Mouse (Mus musculus): ENCODE results near the gene Upk3a. TPM values are rescaled to one million over a fixed set of nuclear protein-coding genes. Genes with fewer than 3 reads are reported as not detected.
"Not testable (repeated sequence)": the region's sequence is repeated elsewhere in the genome, so short reads cannot be mapped to it uniquely, and the experiment has no call there.

Gene Upk3a
- polyA plus RNA-seq, 1 experiment from 2014 or later = 2.4 TPM

DNA sequence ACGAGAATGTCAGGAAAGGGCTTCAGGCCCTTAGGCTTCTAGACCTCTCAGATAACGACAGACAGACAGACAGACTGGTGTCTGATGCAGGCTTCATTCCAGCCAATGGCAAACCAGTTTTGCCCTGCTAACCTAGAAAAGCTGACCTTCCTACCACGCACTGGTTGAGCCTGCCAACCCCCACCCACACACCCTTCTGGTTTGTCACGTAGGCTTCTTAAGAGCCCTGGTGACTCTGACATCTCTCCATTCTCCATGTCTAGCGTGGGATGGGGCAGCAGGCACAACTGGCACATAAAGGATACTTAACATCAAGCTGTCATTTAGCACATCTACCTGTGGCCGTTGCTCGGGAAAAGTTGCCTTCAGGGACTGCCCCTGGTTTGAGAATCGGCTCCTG lies 7.3 kb upstream of the Upk3a start:
- peaks cover 5% of the 10 kb centered on the region; the same call in 1 of the 2 replicates for H3K4me1 ChIP-seq (ENCODE audit: insufficient read depth)
- no peaks in the 10 kb centered on the region for H3K9me3 ChIP-seq (ENCODE audit: low read depth, low read length)
- ATAC-seq (ENCODE audit: insufficient read depth) (no peak), DNase-seq (no peak)
- WGBS = 73% methylated on average over 8 of the region's 8 CpGs
- H3K36me3 ChIP-seq (ENCODE audit: insufficient read depth) = no peaks in the 10 kb centered on the region
- no peak overlapping the region for H3K27ac ChIP-seq (ENCODE audit: low read depth)
- H3K9ac ChIP-seq = no peak overlapping the region
- H3K4me2 ChIP-seq = no peak overlapping the region
- no peak overlapping the region for H3K4me3 ChIP-seq (ENCODE audit: low read depth, low read length)
- H3K27me3 ChIP-seq (ENCODE audit: insufficient read depth, low read length) = no peaks in the 10 kb centered on the region
- no peak for TF ChIP-seq CTCF (IDR thresholded peaks at IDR 0.05; ENCODE audit: low read depth)

DNA sequence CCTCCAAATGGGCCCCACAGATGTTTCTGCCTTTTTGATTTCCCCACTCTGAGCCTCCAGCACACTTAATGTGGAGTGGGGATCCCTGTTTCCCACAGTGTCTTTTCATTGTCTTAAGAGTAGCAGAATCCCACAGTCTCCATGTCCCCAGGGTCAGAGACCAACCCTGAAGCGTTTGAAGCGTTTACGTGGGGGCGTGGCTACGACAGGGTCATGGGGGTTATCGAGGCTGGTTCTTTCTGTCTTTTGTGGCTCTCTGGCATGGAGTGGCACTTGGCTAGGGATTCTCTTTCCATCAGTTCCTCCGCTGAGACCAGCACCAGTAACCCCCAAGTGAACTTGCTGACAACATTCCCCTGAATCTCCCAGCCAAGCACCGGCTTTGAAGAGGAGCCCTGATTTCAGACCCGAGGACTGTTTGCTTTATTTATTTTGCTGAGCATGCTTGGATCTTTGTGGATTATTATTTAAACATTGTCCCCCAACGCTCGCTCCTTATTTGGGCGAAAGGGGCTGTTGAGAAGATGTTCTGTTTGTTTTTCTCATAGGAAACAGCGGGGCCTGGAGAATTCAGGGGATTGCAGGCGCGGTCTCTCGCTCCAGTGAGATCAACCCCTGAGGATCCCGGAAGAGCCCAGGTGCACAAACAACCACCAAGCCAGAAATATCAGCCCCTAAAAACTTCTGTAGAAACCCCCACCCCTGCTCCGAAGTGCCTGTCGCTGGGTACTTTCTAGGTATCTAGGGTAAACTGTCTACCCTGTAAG lies 4.9 kb upstream of the Upk3a start:
- TF ChIP-seq CTCF (IDR thresholded peaks at IDR 0.05; ENCODE audit: low read depth) = no peak

DNA sequence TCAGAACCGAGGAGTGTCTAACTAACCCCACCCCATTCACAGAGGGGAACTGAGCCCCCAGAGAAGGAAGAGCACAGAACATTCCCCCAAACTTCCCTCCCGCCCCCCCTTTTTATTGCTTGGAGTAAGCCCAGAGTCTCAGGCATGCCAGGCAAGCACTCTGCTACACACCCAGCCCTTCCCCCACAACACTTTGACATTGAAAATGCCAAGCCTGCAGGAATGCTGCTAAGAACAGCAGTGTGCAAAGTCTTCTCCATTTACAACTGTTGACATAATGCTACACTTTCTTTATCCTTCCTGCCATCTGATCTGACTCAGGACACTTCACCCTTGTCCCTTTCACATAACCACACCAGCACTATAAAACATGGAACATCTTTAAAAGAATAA lies 4.3 kb upstream of the Upk3a start:
- ATAC-seq (ENCODE audit: insufficient read depth) (peak; percentile 48), DNase-seq (peak; percentile 74)
- H3K27ac ChIP-seq (ENCODE audit: low read depth) = peak overlapping the region; percentile 86
- H3K27me3 ChIP-seq (ENCODE audit: insufficient read depth, low read length) = peaks cover 5% of the 10 kb centered on the region; the same call in 1 of the 2 replicates
- TF ChIP-seq CTCF (IDR thresholded peaks at IDR 0.05; ENCODE audit: low read depth) = no peak
- H3K36me3 ChIP-seq (ENCODE audit: insufficient read depth) = no peaks in the 10 kb centered on the region
- no peak overlapping the region for H3K4me3 ChIP-seq (ENCODE audit: low read depth, low read length)
- peak overlapping the region; percentile 40 for H3K4me2 ChIP-seq
- no peaks in the 10 kb centered on the region for H3K9me3 ChIP-seq (ENCODE audit: low read depth, low read length)
- WGBS = 10% methylated on average over 2 of the region's 2 CpGs
- H3K4me1 ChIP-seq (ENCODE audit: insufficient read depth) = peaks cover 5% of the 10 kb centered on the region; the same call in 1 of the 2 replicates
- no peak overlapping the region for H3K9ac ChIP-seq

More for the DNA sequence above, 4.9 kb upstream of the Upk3a start:
- H3K27ac ChIP-seq (ENCODE audit: low read depth) = peak overlapping the region; percentile 86
- peaks cover 5% of the 10 kb centered on the region; the same call in 1 of the 2 replicates for H3K4me1 ChIP-seq (ENCODE audit: insufficient read depth)
- no peaks in the 10 kb centered on the region for H3K36me3 ChIP-seq (ENCODE audit: insufficient read depth)
- H3K4me2 ChIP-seq = peak overlapping the region; percentile 40
- DNase-seq = peak; percentile 78
- H3K4me3 ChIP-seq (ENCODE audit: low read depth, low read length) = no peak overlapping the region
- no peak overlapping the region for H3K9ac ChIP-seq
- ATAC-seq (ENCODE audit: insufficient read depth) = peak; percentile 86
- 9% methylated on average over 19 of the region's 19 CpGs for WGBS
- H3K27me3 ChIP-seq (ENCODE audit: insufficient read depth, low read length) = no peaks in the 10 kb centered on the region
- no peaks in the 10 kb centered on the region for H3K9me3 ChIP-seq (ENCODE audit: low read depth, low read length)

DNA sequence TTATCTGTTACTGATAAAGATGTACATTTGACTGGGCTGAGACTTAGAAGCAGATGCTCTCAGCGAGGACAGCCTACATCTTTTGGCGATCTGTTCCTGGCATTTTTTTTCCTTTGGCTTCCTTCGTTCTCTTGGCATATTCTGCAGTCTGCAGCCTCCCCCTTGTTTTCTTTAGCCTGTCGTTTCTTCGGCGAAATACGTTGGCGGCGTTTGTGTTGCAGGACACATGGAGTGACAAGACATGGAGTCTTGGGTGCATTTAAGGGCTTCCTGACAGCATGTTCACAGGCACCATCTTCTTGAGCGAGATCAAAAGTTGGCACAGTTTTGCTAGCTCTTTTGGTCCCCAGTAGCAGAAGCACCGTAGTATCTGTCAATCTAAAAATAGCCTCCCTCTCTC lies 1.2 kb upstream of the Upk3a start:
- Histone ChIP-seq H3K36me3 (ENCODE audit: insufficient read depth) (no peaks in the 10 kb centered on the region), H3K9ac (no peak overlapping the region), H3K4me2 (no peak overlapping the region), H3K27me3 (ENCODE audit: insufficient read depth, low read length) (peaks cover 6% of the 10 kb centered on the region; the same call in 1 of the 2 replicates), H3K4me3 (ENCODE audit: low read depth, low read length) (no peak overlapping the region), H3K9me3 (ENCODE audit: low read depth, low read length) (no peaks in the 10 kb centered on the region), H3K27ac (ENCODE audit: low read depth) (no peak overlapping the region), H3K4me1 (ENCODE audit: insufficient read depth) (peaks cover 5% of the 10 kb centered on the region; the same call in 1 of the 2 replicates)
- no peak for TF ChIP-seq CTCF (IDR thresholded peaks at IDR 0.05; ENCODE audit: low read depth)
- DNase-seq = peak; percentile 38
- no peak for ATAC-seq (ENCODE audit: insufficient read depth)
- 42% methylated on average over 11 of the region's 11 CpGs for WGBS

- H3K4me3 ChIP-seq (ENCODE audit: low read depth, low read length) = no peak overlapping the region
- no peak overlapping the region for H3K4me2 ChIP-seq
- DNase-seq = no peak
- ATAC-seq (ENCODE audit: insufficient read depth) = no peak
- WGBS = 65% methylated on average over 4 of the region's 4 CpGs
- H3K9me3 ChIP-seq (ENCODE audit: low read depth, low read length) = no peaks in the 10 kb centered on the region
- peaks cover 5% of the 10 kb centered on the region; the same call in 1 of the 2 replicates for H3K27me3 ChIP-seq (ENCODE audit: insufficient read depth, low read length)
- H3K36me3 ChIP-seq (ENCODE audit: insufficient read depth) = no peaks in the 10 kb centered on the region
- H3K27ac ChIP-seq (ENCODE audit: low read depth) = no peak overlapping the region
- H3K9ac ChIP-seq = no peak overlapping the region
- TF ChIP-seq CTCF (IDR thresholded peaks at IDR 0.05; ENCODE audit: low read depth) = no peak
- H3K4me1 ChIP-seq (ENCODE audit: insufficient read depth) = no peaks in the 10 kb centered on the region; the same call in 1 of the 2 replicates
Observed at GRCm38 (mm10) chr15:85022211-85022610, 5.3 kb downstream of the Upk3a start.

- H3K36me3 ChIP-seq (ENCODE audit: insufficient read depth) = no peaks in the 10 kb centered on the region
- H3K4me3 ChIP-seq (ENCODE audit: low read depth, low read length) = no peak overlapping the region
- WGBS = 72% methylated on average over 4 of the region's 4 CpGs
- no peak overlapping the region for H3K9ac ChIP-seq
- no peaks in the 10 kb centered on the region for H3K9me3 ChIP-seq (ENCODE audit: low read depth, low read length)
- no peak overlapping the region for H3K27ac ChIP-seq (ENCODE audit: low read depth)
- no peaks in the 10 kb centered on the region; the same call in 1 of the 2 replicates for H3K4me1 ChIP-seq (ENCODE audit: insufficient read depth)
- ATAC-seq (ENCODE audit: insufficient read depth) (no peak), DNase-seq (no peak)
- H3K4me2 ChIP-seq = no peak overlapping the region
- H3K27me3 ChIP-seq (ENCODE audit: insufficient read depth, low read length) = no peaks in the 10 kb centered on the region
- no peak for TF ChIP-seq CTCF (IDR thresholded peaks at IDR 0.05; ENCODE audit: low read depth)
Observed at GRCm38 (mm10) chr15:85026197-85026596, 9.3 kb downstream of the Upk3a start.

GRCm38 (mm10) chr15:85027740-85028139 lies 10.8 kb downstream of the Upk3a start:
- H3K27ac ChIP-seq (ENCODE audit: low read depth) = no peak overlapping the region
- no peaks in the 10 kb centered on the region for H3K4me1 ChIP-seq (ENCODE audit: insufficient read depth)
- H3K9ac ChIP-seq = no peak overlapping the region
- TF ChIP-seq CTCF (IDR thresholded peaks at IDR 0.05; ENCODE audit: low read depth) = no peak
- no peak overlapping the region for H3K4me2 ChIP-seq
- WGBS = 45% methylated on average over 4 of the region's 4 CpGs
- no peaks in the 10 kb centered on the region for H3K36me3 ChIP-seq (ENCODE audit: insufficient read depth)
- DNase-seq = peak; percentile 26
- no peak overlapping the region for H3K4me3 ChIP-seq (ENCODE audit: low read depth, low read length)
- no peaks in the 10 kb centered on the region for H3K27me3 ChIP-seq (ENCODE audit: insufficient read depth, low read length)
- no peak; the same call in 1 of the 2 replicates for ATAC-seq (ENCODE audit: insufficient read depth)
- no peaks in the 10 kb centered on the region for H3K9me3 ChIP-seq (ENCODE audit: low read depth, low read length)

DNA sequence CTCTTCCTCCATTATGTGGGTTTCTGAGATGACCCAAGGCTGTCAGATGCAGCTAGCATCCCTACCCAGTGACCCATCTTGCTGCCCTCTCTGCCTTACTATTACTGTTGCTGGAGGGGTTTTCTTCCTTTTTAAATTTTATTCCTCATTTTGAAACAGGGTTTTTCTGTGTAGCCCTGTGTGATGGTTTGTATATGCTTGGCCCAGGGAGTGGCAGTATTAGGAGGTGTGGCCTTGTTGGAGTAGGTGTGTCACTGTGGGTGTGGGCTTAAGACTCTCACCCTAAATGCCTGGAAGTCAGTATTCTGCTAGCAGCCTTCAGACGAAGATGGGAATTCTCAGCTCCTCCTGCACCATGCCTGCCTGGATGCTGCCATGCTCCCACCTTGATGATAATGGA lies 11.7 kb downstream of the Upk3a start, which contains the start of gene Fam118a:
Gene Fam118a, plus strand, starts transcription at position 301 of the 400 bp plus-strand sequence.
- ATAC-seq (ENCODE audit: insufficient read depth); H3K9me3 ChIP-seq (ENCODE audit: low read depth, low read length); H3K27ac ChIP-seq (ENCODE audit: low read depth); H3K4me3 ChIP-seq (ENCODE audit: low read depth, low read length); H3K36me3 ChIP-seq (ENCODE audit: insufficient read depth); H3K9ac ChIP-seq; H3K4me2 ChIP-seq; H3K27me3 ChIP-seq (ENCODE audit: insufficient read depth, low read length); H3K4me1 ChIP-seq (ENCODE audit: insufficient read depth); DNase-seq: not testable (repeated sequence)
- 44% methylated on average over 1 of the region's 1 CpGs for WGBS

DNA sequence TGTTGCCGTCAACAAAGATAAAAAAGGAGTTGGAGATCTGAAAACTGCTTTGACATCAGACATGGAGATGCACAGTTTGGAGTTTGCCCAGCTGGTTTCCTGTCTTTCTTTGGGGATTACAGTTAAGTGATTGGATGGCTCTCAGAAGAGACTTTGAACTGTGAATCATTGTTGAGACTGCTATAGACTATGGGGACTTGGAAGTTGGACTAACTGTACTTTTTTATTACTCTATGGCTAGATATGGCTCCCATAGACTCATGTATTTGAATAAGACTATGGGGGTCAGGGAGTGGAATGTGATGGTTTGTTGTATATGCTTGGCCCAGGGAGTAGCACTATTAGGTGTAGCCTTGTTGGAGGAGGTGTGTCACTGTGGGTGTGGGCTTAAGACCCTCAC lies 13.7 kb downstream of the Upk3a start:
- 48% methylated on average over 1 of the region's 1 CpGs for WGBS
- not testable (repeated sequence) for ATAC-seq (ENCODE audit: insufficient read depth); DNase-seq

More for the DNA sequence above, 13.7 kb downstream of the Upk3a start:
- H3K36me3 ChIP-seq (ENCODE audit: insufficient read depth); H3K4me3 ChIP-seq (ENCODE audit: low read depth, low read length); H3K27ac ChIP-seq (ENCODE audit: low read depth); H3K9ac ChIP-seq; H3K4me1 ChIP-seq (ENCODE audit: insufficient read depth); H3K9me3 ChIP-seq (ENCODE audit: low read depth, low read length); H3K4me2 ChIP-seq; H3K27me3 ChIP-seq (ENCODE audit: insufficient read depth, low read length): not testable (repeated sequence)

Data from lung, embryonic 14.5 days (tissue).